Mouse (Mus musculus): Measurements from ENCODE around the gene Clstn1. TPM values are rescaled to one million over a fixed set of nuclear protein-coding genes. Genes with fewer than 3 reads are reported as not detected.
A peak's percentile ranks its signal among the peaks of the same experiment; 100 is the strongest.

Clstn1 gene
- total RNA-seq, 2 experiments from 2014 or later = 92.4 to 97.7 TPM

GRCm38 (mm10) chr4:149567432-149568026 lies 18.7 kb upstream of the Clstn1 start:
- DNase-seq = peak; percentile 75 to 77

GRCm38 (mm10) chr4:149568622-149569021 lies 17.6 kb upstream of the Clstn1 start:
- DNase-seq = no peak

GRCm38 (mm10) chr4:149569781-149570497 lies 16.3 kb upstream of the Clstn1 start:
- DNase-seq = no peak

- DNase-seq = no peak
Observed at GRCm38 (mm10) chr4:149570498-149570863, 15.8 kb upstream of the Clstn1 start.

GRCm38 (mm10) chr4:149571209-149571608 lies 15.1 kb upstream of the Clstn1 start:
- DNase-seq = no peak

GRCm38 (mm10) chr4:149571651-149572149 lies 14.6 kb upstream of the Clstn1 start:
- DNase-seq = peak; percentile 48 to 54

GRCm38 (mm10) chr4:149572446-149572845 lies 13.8 kb upstream of the Clstn1 start:
- no peak for DNase-seq

GRCm38 (mm10) chr4:149572851-149573250 lies 13.4 kb upstream of the Clstn1 start:
- DNase-seq = no peak

- peak; percentile 56 to 66 for DNase-seq
Observed at GRCm38 (mm10) chr4:149574391-149574821, 11.9 kb upstream of the Clstn1 start.

GRCm38 (mm10) chr4:149576061-149576460 lies 10.2 kb upstream of the Clstn1 start:
- DNase-seq = no peak

- DNase-seq = no peak
Observed at GRCm38 (mm10) chr4:149576993-149577548, 9.2 kb upstream of the Clstn1 start.

- DNase-seq = no peak
Observed at GRCm38 (mm10) chr4:149578085-149578681, 8.1 kb upstream of the Clstn1 start.

- DNase-seq = no peak
Observed at GRCm38 (mm10) chr4:149578831-149579230, 7.4 kb upstream of the Clstn1 start.

- no peak for DNase-seq
Observed at GRCm38 (mm10) chr4:149585236-149585635, 1.0 kb upstream of the Clstn1 start.

- DNase-seq = peak; percentile 31 to 39
Observed at GRCm38 (mm10) chr4:149586783-149587595, 721 bp downstream of the Clstn1 start.

- no peak for DNase-seq
Observed at GRCm38 (mm10) chr4:149587596-149588168, 1.4 kb downstream of the Clstn1 start.

- no peak for DNase-seq
Observed at GRCm38 (mm10) chr4:149590200-149590599, 3.9 kb downstream of the Clstn1 start.

- no peak for DNase-seq
Observed at GRCm38 (mm10) chr4:149591486-149591885, 5.2 kb downstream of the Clstn1 start.

GRCm38 (mm10) chr4:149594913-149595581 lies 8.8 kb downstream of the Clstn1 start:
- no peak for DNase-seq

- peak; percentile 26 to 41 for DNase-seq
Observed at GRCm38 (mm10) chr4:149597641-149598208, 11.5 kb downstream of the Clstn1 start.

GRCm38 (mm10) chr4:149599549-149599948 lies 13.3 kb downstream of the Clstn1 start:
- DNase-seq = no peak
